Mouse (Mus musculus): ENCODE data around the gene Slc38a4. TPM values are rescaled to one million over a fixed set of nuclear protein-coding genes. Genes with fewer than 3 reads are reported as not detected.

The Slc38a4 gene
- polyA plus RNA-seq, 1 experiment from 2014 or later = 5.1 TPM

DNA sequence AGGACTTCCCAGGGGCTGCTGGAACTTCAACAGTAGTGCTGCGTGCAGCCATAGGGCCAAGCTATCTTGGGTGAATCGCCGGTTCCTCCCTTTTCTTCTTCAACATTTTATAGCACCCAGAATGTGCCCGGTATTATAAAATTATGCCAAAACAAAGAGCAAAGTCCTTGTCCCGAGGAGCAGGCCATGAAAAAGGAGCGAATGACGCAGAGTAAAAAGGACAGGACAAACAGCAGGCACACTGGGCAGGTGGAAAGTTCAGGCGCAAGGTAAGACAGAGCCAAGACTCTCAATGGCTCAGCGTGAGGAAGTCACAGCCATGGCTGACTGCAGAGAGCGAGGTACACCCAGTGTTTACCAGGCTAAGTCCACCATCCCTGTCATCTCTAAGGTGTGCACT lies 5.7 kb downstream of the Slc38a4 start:
- Histone ChIP-seq H3K27ac (no peak overlapping the region), H3K9ac (no peak overlapping the region), H3K4me3 (no peak overlapping the region), H3K4me2 (no peak overlapping the region), H3K4me1 (replicated peaks) (peaks cover 9% of the 10 kb centered on the region), H3K27me3 (peaks cover 12% of the 10 kb centered on the region; the same call in 1 of the 2 replicates), H3K36me3 (no peaks in the 10 kb centered on the region), H3K9me3 (peaks cover 9% of the 10 kb centered on the region; the same call in 1 of the 2 replicates)
- no peak for ATAC-seq (ENCODE audit: low FRiP score)
- WGBS = 65% methylated on average over 10 of the region's 10 CpGs

DNA sequence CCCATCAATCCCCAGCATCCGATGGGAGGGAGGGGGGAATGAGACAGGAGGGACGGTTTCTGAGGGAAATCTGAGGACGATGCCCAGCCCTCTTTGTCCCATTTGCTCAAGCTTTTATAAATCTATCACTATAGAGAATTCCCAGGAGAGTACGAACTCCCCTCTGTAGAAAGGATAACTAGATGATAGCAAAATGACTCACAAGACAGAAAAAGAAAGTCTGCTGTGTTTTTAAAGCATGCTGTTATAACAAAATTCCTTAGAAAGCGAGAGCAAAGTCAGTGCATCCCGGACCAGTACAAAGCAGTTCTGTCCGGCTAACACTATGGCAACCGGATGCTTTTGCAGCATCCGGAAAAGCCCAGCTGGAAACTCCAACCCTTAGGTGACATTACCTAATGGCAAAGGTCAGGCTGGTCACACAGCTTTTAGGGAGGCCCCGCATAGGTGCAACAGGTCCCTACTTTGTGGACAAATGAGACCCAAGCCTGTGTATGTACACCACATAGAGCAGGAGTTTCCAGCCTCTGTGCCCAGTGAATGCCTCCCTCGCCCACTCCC lies 6.4 kb downstream of the Slc38a4 start:
- Histone ChIP-seq H3K9ac (no peak overlapping the region), H3K4me2 (no peak overlapping the region), H3K4me1 (replicated peaks) (peaks cover 2% of the 10 kb centered on the region; the same call in 1 of the 2 replicates), H3K4me3 (no peak overlapping the region), H3K27ac (no peak overlapping the region), H3K9me3 (peaks cover 3% of the 10 kb centered on the region; the same call in 1 of the 2 replicates), H3K27me3 (peaks cover 9% of the 10 kb centered on the region; the same call in 1 of the 2 replicates), H3K36me3 (no peaks in the 10 kb centered on the region)
- ATAC-seq (ENCODE audit: low FRiP score) = no peak
- 60% methylated on average over 11 of the region's 11 CpGs for WGBS

DNA sequence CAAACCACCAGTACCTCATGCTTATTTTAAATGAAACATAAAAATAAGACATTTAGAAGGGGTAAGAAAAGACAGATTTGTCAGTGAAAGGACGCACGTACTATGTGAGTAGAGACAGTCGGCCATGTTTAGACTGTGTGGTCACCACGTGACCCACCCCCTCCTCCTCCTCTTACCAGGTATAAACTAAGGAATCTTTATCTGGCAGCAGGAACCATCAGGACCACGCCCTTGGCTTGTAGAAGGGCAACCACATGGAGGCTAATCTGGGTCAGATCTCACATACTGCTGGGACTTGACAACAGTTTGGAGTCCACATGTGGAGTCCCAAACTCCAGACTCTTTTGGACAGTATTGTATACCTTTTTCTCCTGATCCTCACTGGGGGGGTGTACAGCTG lies 7.5 kb downstream of the Slc38a4 start:
- no peak overlapping the region for H3K4me2 ChIP-seq

DNA sequence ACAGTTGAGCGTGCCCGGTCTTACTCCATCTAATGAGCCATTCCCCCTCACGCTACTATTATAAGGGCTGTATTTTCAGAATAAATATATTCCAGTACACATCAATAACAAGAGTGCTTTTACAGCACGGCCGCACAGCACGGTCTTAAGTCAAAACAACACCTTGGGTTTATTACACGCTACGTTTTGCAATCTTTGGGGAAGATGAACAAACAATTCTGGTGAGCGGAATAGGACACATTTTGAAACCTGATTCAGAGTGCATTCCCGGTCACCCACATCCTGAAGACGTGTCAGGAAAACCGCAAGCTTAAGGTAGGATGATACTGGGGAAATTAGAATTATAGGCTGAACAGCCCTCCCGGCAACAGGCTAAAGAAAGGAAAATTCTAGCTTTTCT lies 11.8 kb downstream of the Slc38a4 start:
- H3K4me1 ChIP-seq (replicated peaks) = no peaks in the 10 kb centered on the region
- no peaks in the 10 kb centered on the region for H3K36me3 ChIP-seq
- H3K27me3 ChIP-seq = no peaks in the 10 kb centered on the region
- no peaks in the 10 kb centered on the region for H3K9me3 ChIP-seq
- H3K4me3 ChIP-seq = no peak overlapping the region
- H3K4me2 ChIP-seq = no peak overlapping the region
- no peak overlapping the region for H3K27ac ChIP-seq
- ATAC-seq (ENCODE audit: low FRiP score) = no peak
- no peak overlapping the region for H3K9ac ChIP-seq
- 91% methylated on average over 13 of the region's 13 CpGs for WGBS

More for the DNA sequence above, 7.5 kb downstream of the Slc38a4 start:
- WGBS = 90% methylated on average over 5 of the region's 5 CpGs
- H3K27me3 ChIP-seq = peaks cover 5% of the 10 kb centered on the region; the same call in 1 of the 2 replicates
- H3K9ac ChIP-seq = no peak overlapping the region
- no peaks in the 10 kb centered on the region for H3K4me1 ChIP-seq (replicated peaks)
- no peak overlapping the region for H3K4me3 ChIP-seq
- ATAC-seq (ENCODE audit: low FRiP score) = no peak
- H3K27ac ChIP-seq = no peak overlapping the region
- no peaks in the 10 kb centered on the region for H3K36me3 ChIP-seq
- H3K9me3 ChIP-seq = no peaks in the 10 kb centered on the region

DNA sequence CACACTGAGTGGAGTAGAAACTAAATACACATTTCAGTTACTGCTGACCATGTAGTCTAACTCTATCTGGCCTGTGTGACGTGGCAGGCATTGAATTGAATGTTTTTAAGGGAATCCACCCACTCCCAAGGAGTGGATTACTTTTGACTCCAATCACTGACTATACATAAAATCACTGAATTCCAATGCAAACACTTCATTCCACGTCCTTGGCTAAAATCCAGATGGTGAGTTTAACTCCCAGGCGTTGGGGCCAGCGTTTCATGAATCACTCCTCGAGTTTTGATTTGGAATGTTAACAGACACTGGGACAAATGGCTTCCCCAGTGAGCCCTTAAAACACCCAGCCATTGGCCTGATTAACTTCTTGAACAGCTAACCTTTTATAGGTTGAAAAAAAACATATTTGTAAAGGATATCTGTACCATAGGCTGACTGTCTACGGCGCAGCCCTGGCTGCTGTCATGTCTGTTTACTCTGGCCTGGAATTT lies 13.7 kb downstream of the Slc38a4 start:
- no peak overlapping the region for H3K9ac ChIP-seq
- H3K4me1 ChIP-seq (replicated peaks) = no peaks in the 10 kb centered on the region
- WGBS = 74% methylated on average over 7 of the region's 7 CpGs
- H3K27me3 ChIP-seq = no peaks in the 10 kb centered on the region
- H3K36me3 ChIP-seq = no peaks in the 10 kb centered on the region
- H3K27ac ChIP-seq = no peak overlapping the region
- no peak overlapping the region for H3K4me2 ChIP-seq
- no peak overlapping the region for H3K4me3 ChIP-seq
- ATAC-seq (ENCODE audit: low FRiP score) = no peak
- no peaks in the 10 kb centered on the region for H3K9me3 ChIP-seq

DNA sequence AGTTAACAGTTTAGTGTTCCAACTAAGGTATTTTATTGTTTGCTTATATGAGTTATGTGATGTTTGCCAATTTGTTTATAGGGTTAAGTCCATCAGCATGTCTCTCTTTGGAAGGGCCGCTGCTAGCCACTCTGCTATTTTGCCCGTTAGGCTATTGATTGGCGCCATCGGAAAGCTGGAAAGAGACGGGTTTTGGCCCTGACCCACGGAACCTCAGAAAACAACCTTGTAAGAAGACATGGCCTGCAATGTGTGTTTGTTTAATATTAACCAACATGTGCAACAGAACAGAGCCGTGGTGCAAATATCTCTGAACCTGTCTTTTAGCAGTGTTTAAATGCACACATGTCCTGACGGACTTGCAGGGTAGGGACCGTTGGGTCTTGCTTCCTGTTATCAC lies 14.6 kb downstream of the Slc38a4 start:
- Histone ChIP-seq H3K27me3 (no peaks in the 10 kb centered on the region), H3K9me3 (no peaks in the 10 kb centered on the region), H3K9ac (no peak overlapping the region), H3K27ac (no peak overlapping the region), H3K36me3 (no peaks in the 10 kb centered on the region), H3K4me3 (no peak overlapping the region), H3K4me2 (no peak overlapping the region), H3K4me1 (replicated peaks) (no peaks in the 10 kb centered on the region)
- no peak for ATAC-seq (ENCODE audit: low FRiP score)
- WGBS = 93% methylated on average over 9 of the region's 9 CpGs

DNA sequence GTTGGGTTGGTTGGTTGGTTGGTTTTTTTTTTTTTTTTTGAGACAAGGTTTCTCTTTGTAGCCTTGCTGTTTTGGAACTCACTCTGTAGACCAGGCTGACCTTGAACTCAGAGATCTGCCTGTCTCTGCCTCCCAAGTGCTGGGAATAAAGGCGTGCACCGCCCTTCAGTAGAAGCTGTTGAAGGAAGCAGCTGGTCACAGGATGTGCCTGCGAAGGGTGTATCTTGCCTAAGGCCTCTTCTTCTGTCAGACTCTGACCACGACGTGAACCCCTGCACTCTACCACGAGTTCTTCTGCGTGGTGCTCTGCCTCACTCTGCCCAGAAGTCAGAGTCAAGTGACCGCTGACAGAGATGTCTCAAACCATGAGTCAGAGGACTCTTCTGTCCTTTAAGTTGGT lies 18.0 kb downstream of the Slc38a4 start:
- Histone ChIP-seq H3K9me3 (no peaks in the 10 kb centered on the region), H3K4me2 (no peak overlapping the region), H3K4me1 (replicated peaks) (no peaks in the 10 kb centered on the region), H3K27me3 (no peaks in the 10 kb centered on the region), H3K4me3 (no peak overlapping the region), H3K36me3 (no peaks in the 10 kb centered on the region), H3K27ac (no peak overlapping the region), H3K9ac (no peak overlapping the region)
- WGBS = 94% methylated on average over 8 of the region's 8 CpGs
- no peak for ATAC-seq (ENCODE audit: low FRiP score)

DNA sequence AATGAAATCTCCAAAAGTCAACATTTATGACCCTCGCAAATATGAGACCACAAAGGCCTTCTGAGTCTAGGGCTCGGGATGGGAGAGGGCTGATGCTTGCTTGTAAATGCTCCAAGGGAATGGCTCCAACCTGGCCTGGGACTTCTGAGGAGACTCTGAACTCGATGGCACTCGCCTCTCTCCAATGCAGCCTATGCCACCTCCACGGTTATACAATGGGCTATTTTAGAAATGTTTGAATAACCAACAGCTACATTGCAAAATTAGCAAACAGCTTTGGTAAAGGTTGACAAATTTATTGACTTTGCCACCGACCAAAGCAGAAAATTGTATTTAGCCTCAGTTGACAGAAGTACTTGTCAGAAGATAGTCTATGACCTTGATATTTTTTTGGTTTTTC lies 19.9 kb downstream of the Slc38a4 start:
- no peak for ATAC-seq (ENCODE audit: low FRiP score)
- WGBS = 88% methylated on average over 6 of the region's 6 CpGs

DNA sequence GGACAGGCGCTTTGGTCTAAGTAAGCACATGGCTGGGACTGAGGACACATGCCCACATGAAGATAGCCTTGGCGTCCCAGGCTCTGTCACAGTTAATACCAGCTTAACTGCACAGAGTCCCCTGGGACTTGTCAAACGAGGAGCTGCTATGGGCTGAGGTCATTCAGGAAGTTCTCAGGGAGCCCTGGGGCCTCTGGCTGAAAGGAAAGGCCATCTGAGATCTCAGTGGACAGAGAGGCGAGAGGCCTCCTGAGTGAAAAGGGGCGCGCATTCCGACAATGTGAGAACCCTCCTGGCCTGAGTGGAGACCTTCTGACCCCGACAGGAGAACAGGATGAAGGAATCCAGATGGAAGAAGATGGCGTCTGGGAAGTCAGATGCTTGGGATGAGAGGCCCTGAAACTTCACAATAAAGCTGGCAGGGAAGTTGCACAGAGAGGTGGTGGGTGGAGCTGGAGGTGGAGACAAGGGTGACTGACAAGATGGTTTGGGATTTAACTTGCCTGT lies 22.2 kb downstream of the Slc38a4 start:
- H3K36me3 ChIP-seq = no peaks in the 10 kb centered on the region
- no peak for ATAC-seq (ENCODE audit: low FRiP score)
- no peak overlapping the region for H3K4me2 ChIP-seq
- WGBS = 41% methylated on average over 9 of the region's 9 CpGs
- no peak overlapping the region for H3K9ac ChIP-seq
- no peaks in the 10 kb centered on the region for H3K9me3 ChIP-seq
- no peak overlapping the region for H3K4me3 ChIP-seq
- no peaks in the 10 kb centered on the region for H3K27me3 ChIP-seq
- no peak overlapping the region for H3K27ac ChIP-seq
- no peaks in the 10 kb centered on the region for H3K4me1 ChIP-seq (replicated peaks)

More for the DNA sequence above, 19.9 kb downstream of the Slc38a4 start:
- Histone ChIP-seq H3K36me3 (no peaks in the 10 kb centered on the region), H3K9me3 (no peaks in the 10 kb centered on the region), H3K4me1 (replicated peaks) (no peaks in the 10 kb centered on the region), H3K27ac (no peak overlapping the region), H3K9ac (no peak overlapping the region), H3K27me3 (no peaks in the 10 kb centered on the region), H3K4me2 (no peak overlapping the region), H3K4me3 (no peak overlapping the region)

DNA sequence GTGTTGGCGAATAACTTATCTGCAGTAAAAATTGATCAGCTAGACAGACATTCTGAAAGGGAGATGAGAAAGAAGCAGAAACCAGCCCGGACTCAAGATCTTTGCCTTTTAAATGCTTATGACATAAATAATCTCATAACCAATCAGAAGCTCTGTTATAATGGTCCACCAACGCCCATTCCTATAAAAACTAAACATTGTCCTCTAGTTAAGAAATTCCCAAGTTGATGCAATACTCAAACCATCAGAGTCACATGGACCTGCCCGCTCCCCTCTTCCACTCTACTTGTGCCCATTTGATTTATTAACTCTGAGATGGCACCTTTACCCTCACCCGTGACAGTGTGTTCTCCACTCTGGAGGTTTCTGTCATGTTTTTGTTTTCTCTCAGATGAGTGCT lies 23.9 kb downstream of the Slc38a4 start:
- no peak for ATAC-seq (ENCODE audit: low FRiP score)
- H3K9ac ChIP-seq = no peak overlapping the region
- no peaks in the 10 kb centered on the region for H3K9me3 ChIP-seq
- no peak overlapping the region for H3K4me2 ChIP-seq
- no peaks in the 10 kb centered on the region for H3K4me1 ChIP-seq (replicated peaks)
- WGBS = 93% methylated on average over 5 of the region's 5 CpGs
- H3K27ac ChIP-seq = no peak overlapping the region
- no peaks in the 10 kb centered on the region for H3K36me3 ChIP-seq
- no peak overlapping the region for H3K4me3 ChIP-seq
- H3K27me3 ChIP-seq = no peaks in the 10 kb centered on the region

DNA sequence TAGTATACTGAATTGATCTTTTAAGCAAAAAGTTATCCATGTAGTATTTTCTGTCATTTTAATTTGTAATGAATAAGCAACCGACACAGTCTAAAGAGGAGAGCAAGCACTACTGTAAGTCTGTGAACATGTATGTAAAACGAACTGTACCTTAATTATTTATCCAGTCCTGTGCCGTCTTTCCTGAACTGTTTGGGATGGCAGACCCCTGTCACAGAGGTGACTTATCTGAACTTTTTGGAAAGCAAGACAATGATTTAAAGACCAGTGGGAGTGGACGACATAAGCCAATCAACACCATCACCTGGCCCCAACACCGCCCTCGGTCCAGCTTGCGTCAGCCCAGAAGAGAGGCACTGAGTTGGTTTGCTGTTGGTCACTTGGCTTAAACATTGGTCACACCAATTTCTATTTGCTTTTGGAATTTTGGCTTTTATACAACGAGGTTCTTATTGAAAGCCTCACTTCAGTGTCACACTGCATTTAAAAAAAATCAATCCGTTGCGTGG lies 24.7 kb downstream of the Slc38a4 start:
- H3K27me3 ChIP-seq = no peaks in the 10 kb centered on the region
- 92% methylated on average over 10 of the region's 10 CpGs for WGBS
- no peak for ATAC-seq (ENCODE audit: low FRiP score)
- no peaks in the 10 kb centered on the region for H3K4me1 ChIP-seq (replicated peaks)
- H3K27ac ChIP-seq = no peak overlapping the region
- H3K36me3 ChIP-seq = no peaks in the 10 kb centered on the region
- H3K4me3 ChIP-seq = no peak overlapping the region
- H3K9me3 ChIP-seq = no peaks in the 10 kb centered on the region
- no peak overlapping the region for H3K9ac ChIP-seq
- no peak overlapping the region for H3K4me2 ChIP-seq

DNA sequence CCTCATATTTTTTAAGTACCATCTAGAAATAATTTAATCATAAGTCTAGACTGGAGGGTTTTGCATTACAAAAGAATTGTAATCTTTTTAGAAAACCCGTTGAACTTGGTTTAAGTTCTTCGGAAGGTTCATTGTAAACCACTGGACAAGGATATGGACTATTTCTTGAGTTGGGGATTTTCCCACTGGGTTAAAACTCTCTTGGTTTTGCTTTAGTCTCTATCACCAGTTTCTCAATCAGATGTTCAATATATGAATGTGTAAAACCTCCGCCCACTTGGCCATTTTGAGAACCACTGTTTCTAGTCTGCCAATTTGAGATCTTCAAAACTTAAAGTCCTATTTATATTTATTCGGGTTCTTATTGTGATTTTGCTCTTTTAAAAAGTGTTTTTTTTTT lies 25.6 kb downstream of the Slc38a4 start:
- no peaks in the 10 kb centered on the region for H3K9me3 ChIP-seq
- WGBS = 91% methylated on average over 4 of the region's 4 CpGs
- no peak for ATAC-seq (ENCODE audit: low FRiP score)

More for the DNA sequence above, 25.6 kb downstream of the Slc38a4 start:
- no peak overlapping the region for H3K4me2 ChIP-seq
- no peaks in the 10 kb centered on the region for H3K27me3 ChIP-seq
- no peak overlapping the region for H3K27ac ChIP-seq
- no peak overlapping the region for H3K4me3 ChIP-seq
- H3K9ac ChIP-seq = no peak overlapping the region
- no peaks in the 10 kb centered on the region for H3K4me1 ChIP-seq (replicated peaks)
- H3K36me3 ChIP-seq = no peaks in the 10 kb centered on the region

All from hindbrain, embryonic 13.5 days (tissue).